Mouse (Mus musculus): ENCODE measurements around the gene Il12b. TPM values are rescaled to one million over a fixed set of nuclear protein-coding genes. Genes with fewer than 3 reads are reported as not detected.

The Il12b gene
- total and polyA plus RNA-seq, 2 experiments from 2014 or later, result not detected

- Histone ChIP-seq H3K9me3 (ENCODE audit: low read length) (no peaks in the 10 kb centered on the region), H3K27me3 (ENCODE audit: insufficient read depth, low read length) (no peaks in the 10 kb centered on the region; the same call in 1 of the 2 replicates), H3K9ac (replicated peaks; ENCODE audit: low read length) (no peak overlapping the region), H3K36me3 (ENCODE audit: insufficient read depth, low read length) (no peaks in the 10 kb centered on the region), H3K4me3 (ENCODE audit: low read length) (no peak overlapping the region), H3K4me1 (ENCODE audit: insufficient read depth, low read length) (no peaks in the 10 kb centered on the region), H3K4me2 (ENCODE audit: low read depth, low read length) (no peak overlapping the region), H3K27ac (no peak overlapping the region)
- 17% methylated on average over 5 of the region's 5 CpGs for WGBS
- no peak for TF ChIP-seq CTCF (IDR thresholded peaks at IDR 0.05; ENCODE audit: low read depth)
- DNase-seq (ENCODE audit: low spot score) (peak; percentile 23), ATAC-seq (no peak)
These were observed 8.8 kb downstream of the Il12b start for GRCm38 (mm10) chr11:44408626-44409025.

DNA sequence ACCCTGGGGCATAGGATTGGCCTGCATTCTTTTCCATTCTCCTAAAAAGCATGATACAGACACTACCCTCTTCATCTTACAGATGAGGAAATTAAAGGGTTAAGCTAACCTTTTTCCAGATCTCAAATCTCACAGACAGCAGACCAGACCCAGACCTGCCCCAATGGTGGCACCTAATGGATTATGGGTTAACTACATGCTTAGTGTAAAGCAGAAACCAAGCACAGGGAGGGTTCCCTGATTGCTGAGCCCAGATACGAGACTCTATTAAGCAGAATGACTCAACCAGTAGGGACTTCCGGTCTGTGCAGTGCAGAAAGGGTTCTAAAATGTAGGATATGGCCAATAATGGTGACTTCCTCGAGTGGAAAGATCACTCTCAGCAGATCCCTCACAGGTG is 10.6 kb downstream of the Il12b start:
- Histone ChIP-seq H3K9ac (replicated peaks; ENCODE audit: low read length) (no peak overlapping the region), H3K27ac (no peak overlapping the region), H3K4me1 (ENCODE audit: insufficient read depth, low read length) (no peaks in the 10 kb centered on the region), H3K27me3 (ENCODE audit: insufficient read depth, low read length) (no peaks in the 10 kb centered on the region; the same call in 1 of the 2 replicates), H3K4me3 (ENCODE audit: low read length) (no peak overlapping the region), H3K4me2 (ENCODE audit: low read depth, low read length) (no peak overlapping the region), H3K9me3 (ENCODE audit: low read length) (no peaks in the 10 kb centered on the region), H3K36me3 (ENCODE audit: insufficient read depth, low read length) (no peaks in the 10 kb centered on the region)
- no peak for DNase-seq (ENCODE audit: low spot score)
- TF ChIP-seq CTCF (IDR thresholded peaks at IDR 0.05; ENCODE audit: low read depth), result 0 out of 2 replicates have a peak, but pooled peaks have one; percentile 8
- ATAC-seq, result no peak
- 65% methylated on average over 3 of the region's 3 CpGs for WGBS

DNA sequence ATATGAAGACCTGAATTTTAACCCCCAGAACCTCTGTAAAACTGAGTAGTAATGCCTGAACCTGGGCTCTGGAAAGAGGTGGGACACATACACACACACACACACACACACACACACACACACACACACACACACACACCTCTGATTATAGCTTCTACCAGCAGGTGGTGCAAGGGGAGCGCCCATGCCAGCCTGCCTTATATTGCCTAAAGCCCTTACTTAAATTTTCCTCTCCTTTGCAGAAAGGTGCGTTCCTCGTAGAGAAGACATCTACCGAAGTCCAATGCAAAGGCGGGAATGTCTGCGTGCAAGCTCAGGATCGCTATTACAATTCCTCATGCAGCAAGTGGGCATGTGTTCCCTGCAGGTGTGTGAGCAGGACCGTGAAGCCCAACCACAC is 12.4 kb downstream of the Il12b start:
- Histone ChIP-seq H3K9me3 (ENCODE audit: low read length) (no peaks in the 10 kb centered on the region), H3K36me3 (ENCODE audit: insufficient read depth, low read length) (no peaks in the 10 kb centered on the region), H3K4me3 (ENCODE audit: low read length) (no peak overlapping the region), H3K9ac (replicated peaks; ENCODE audit: low read length) (no peak overlapping the region), H3K27me3 (ENCODE audit: insufficient read depth, low read length) (no peaks in the 10 kb centered on the region; the same call in 1 of the 2 replicates), H3K4me1 (ENCODE audit: insufficient read depth, low read length) (no peaks in the 10 kb centered on the region), H3K27ac (no peak overlapping the region), H3K4me2 (ENCODE audit: low read depth, low read length) (no peak overlapping the region)
- DNase-seq (ENCODE audit: low spot score), result no peak
- 82% methylated on average over 8 of the region's 8 CpGs for WGBS
- no peak for ATAC-seq
- peak; percentile 36 for TF ChIP-seq CTCF (IDR thresholded peaks at IDR 0.05; ENCODE audit: low read depth)

DNA sequence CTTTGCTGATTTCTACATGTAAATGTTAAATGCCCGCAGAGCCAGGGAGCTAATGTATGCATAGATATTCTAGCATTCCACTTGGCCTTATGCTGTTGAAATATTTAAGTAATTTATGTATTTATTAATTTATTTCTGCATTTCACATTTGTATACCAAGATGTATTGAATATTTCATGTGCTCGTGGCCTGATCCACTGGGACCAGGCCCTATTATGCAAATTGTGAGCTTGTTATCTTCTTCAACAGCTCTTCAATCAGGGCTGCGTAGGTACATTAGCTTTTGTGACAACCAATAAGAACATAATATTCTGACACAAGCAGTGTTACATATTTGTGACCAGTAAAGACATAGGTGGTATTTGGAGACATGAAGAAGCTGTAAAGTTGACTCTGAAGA is 13.5 kb downstream of the Il12b start:
- H3K27ac ChIP-seq, result no peak overlapping the region
- H3K4me1 ChIP-seq (ENCODE audit: insufficient read depth, low read length), result no peaks in the 10 kb centered on the region
- H3K27me3 ChIP-seq (ENCODE audit: insufficient read depth, low read length), result no peaks in the 10 kb centered on the region; the same call in 1 of the 2 replicates
- no peak overlapping the region for H3K4me3 ChIP-seq (ENCODE audit: low read length)
- DNase-seq (ENCODE audit: low spot score), result no peak
- WGBS, result 80% methylated on average over 3 of the region's 3 CpGs
- no peak for ATAC-seq
- H3K4me2 ChIP-seq (ENCODE audit: low read depth, low read length), result no peak overlapping the region
- TF ChIP-seq CTCF (IDR thresholded peaks at IDR 0.05; ENCODE audit: low read depth), result no peak
- no peaks in the 10 kb centered on the region for H3K36me3 ChIP-seq (ENCODE audit: insufficient read depth, low read length)
- no peaks in the 10 kb centered on the region for H3K9me3 ChIP-seq (ENCODE audit: low read length)
- no peak overlapping the region for H3K9ac ChIP-seq (replicated peaks; ENCODE audit: low read length)

- Histone ChIP-seq H3K4me3 (ENCODE audit: low read length) (no peak overlapping the region), H3K9me3 (ENCODE audit: low read length) (no peaks in the 10 kb centered on the region), H3K27me3 (ENCODE audit: insufficient read depth, low read length) (no peaks in the 10 kb centered on the region; the same call in 1 of the 2 replicates), H3K4me1 (ENCODE audit: insufficient read depth, low read length) (no peaks in the 10 kb centered on the region), H3K36me3 (ENCODE audit: insufficient read depth, low read length) (no peaks in the 10 kb centered on the region), H3K9ac (replicated peaks; ENCODE audit: low read length) (no peak overlapping the region), H3K4me2 (ENCODE audit: low read depth, low read length) (no peak overlapping the region), H3K27ac (no peak overlapping the region)
- WGBS, result 78% methylated on average over 3 of the region's 3 CpGs
- no peak for DNase-seq (ENCODE audit: low spot score)
- no peak for TF ChIP-seq CTCF (IDR thresholded peaks at IDR 0.05; ENCODE audit: low read depth)
- ATAC-seq, result no peak
These were observed 14.7 kb downstream of the Il12b start for GRCm38 (mm10) chr11:44414605-44415004.

- H3K27me3 ChIP-seq (ENCODE audit: insufficient read depth, low read length), result no peaks in the 10 kb centered on the region; the same call in 1 of the 2 replicates
- H3K9me3 ChIP-seq (ENCODE audit: low read length), result no peaks in the 10 kb centered on the region
- no peak overlapping the region for H3K4me3 ChIP-seq (ENCODE audit: low read length)
- no peaks in the 10 kb centered on the region for H3K4me1 ChIP-seq (ENCODE audit: insufficient read depth, low read length)
- 75% methylated on average over 1 of the region's 1 CpGs for WGBS
- DNase-seq (ENCODE audit: low spot score), result no peak
- no peak overlapping the region for H3K9ac ChIP-seq (replicated peaks; ENCODE audit: low read length)
- no peak for TF ChIP-seq CTCF (IDR thresholded peaks at IDR 0.05; ENCODE audit: low read depth)
- no peak overlapping the region for H3K27ac ChIP-seq
- no peak overlapping the region for H3K4me2 ChIP-seq (ENCODE audit: low read depth, low read length)
- ATAC-seq, result no peak
- no peaks in the 10 kb centered on the region for H3K36me3 ChIP-seq (ENCODE audit: insufficient read depth, low read length)
These were observed 17.5 kb downstream of the Il12b start for GRCm38 (mm10) chr11:44417403-44417802.

DNA sequence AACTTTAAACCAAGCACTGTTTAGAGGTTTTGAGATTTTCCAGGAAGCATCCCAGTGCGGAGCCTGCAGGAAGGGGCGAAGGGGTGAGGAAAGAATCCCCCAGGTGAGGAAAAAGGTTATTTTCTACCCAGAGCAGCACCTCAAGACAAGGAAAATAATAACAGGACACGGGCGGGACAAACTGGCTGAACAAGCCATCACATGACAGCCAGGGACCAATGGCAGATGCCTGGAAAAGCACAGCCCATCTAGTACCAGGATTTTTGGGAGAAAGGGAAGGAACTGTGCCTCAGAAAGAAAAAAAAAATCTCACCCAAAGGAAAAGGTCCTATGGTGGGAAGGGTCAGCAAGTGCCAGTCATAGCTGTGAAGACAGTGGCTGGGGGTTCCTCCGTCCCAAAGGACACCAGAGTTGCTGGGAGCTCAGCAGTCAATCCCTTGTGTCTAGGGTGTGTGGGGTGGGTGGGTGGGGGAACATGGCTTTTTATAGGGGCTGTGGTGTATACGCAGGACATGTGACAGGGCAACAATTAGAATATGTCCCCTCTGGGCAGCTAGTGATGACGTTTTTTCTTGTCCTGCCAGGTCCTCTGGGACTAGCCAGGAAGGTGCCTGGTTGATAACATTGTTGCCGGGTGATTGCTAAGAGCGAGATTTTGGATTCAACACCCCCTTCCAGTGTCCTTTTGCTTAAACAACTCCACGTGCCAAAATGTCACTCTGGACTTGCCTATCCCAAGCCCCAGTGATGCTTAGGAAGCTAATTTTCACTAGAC is 22.7 kb downstream of the Il12b start:
- no peak for TF ChIP-seq CTCF (IDR thresholded peaks at IDR 0.05; ENCODE audit: low read depth)
- ATAC-seq (no peak), DNase-seq (ENCODE audit: low spot score) (no peak)
- Histone ChIP-seq H3K36me3 (ENCODE audit: insufficient read depth, low read length) (no peaks in the 10 kb centered on the region), H3K4me3 (ENCODE audit: low read length) (no peak overlapping the region), H3K27me3 (ENCODE audit: insufficient read depth, low read length) (no peaks in the 10 kb centered on the region), H3K9ac (replicated peaks; ENCODE audit: low read length) (no peak overlapping the region), H3K9me3 (ENCODE audit: low read length) (no peaks in the 10 kb centered on the region), H3K4me2 (ENCODE audit: low read depth, low read length) (no peak overlapping the region), H3K27ac (no peak overlapping the region), H3K4me1 (ENCODE audit: insufficient read depth, low read length) (no peaks in the 10 kb centered on the region)
- WGBS, result 67% methylated on average over 10 of the region's 10 CpGs
